Mouse (Mus musculus) cerebellum, postnatal 4 days (tissue): ENCODE results near the gene Meis2.

ENCODE experiments used
- DNase-seq, 2 experiments: peaks; one replicate each; pipeline ENCODE4 v3.0.0; 2022; ENCODE audit warnings: low spot score in 2 of 2, mixed read lengths in 1 of 2

Meis2 gene

DNA sequence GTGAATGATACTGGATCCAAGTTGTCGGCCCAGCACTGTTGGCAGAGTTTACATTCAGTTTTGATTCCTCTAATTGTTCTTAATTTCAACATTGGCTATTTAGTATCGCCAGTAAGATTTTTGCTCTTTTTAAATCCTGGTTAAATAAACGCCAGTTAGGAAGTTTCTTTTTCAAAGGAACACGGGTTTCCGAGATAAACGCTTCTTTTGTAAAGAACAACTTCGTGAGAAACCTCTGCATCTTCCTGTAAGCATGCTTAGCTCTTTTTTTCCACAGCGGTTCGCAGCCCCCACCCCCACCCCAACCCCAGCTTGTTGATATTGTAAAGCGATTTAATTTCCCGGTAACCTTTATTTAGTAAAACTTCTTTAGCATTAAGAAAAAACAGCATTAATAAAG, 2.8 kb upstream of the Meis2 start:
- DNase-seq: no peak

GRCm38 (mm10) chr2:116067711-116068110, 2.1 kb upstream of the Meis2 start:
- no peak for DNase-seq

- DNase-seq: peak; percentile 38 to 40
Measured at GRCm38 (mm10) chr2:116067065-116067497, 1.4 kb upstream of the Meis2 start.

DNA sequence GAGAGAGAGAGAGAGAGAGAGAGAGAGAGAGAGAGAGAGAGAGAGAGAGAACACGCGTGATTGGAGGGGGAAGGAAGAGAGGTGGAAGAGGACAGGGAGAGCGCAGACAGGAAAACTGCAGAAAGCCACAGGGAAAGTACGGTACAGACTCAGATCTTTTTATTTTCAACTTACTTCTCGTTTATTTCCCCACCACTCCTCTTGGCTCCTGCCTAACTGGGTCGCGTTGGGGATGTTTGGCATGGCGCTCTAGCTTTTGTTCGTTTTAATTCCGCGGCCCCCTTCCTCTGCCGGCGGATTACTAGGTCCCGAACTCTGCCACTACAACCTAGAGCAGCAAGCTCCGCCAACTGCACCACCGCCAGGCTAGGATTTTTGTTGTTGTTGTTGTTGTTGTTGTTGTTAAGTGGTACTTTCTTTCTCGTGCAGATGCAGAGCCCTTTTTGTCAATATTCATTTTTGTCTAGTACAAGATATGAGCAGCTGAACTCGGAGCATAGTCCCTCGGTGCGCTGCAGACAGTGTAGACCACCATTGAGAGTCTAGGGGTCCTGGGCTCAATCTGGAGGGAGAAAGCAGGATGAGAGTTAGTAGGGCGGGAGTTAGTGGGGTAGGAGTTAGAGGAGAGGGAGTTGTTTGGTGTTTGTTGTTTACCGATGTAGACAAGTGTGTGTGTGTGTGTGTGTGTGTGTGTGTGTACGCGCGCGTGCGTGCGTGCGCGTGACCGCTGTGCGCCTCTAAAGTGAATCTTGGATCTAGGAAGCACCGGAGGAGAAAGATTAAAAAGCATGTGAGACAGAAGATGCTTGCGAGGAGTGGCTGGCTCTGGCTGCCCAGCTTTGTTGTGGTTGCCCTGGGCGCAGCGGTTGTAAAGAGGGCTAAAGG, 660 bp upstream of the Meis2 start:
- no peak for DNase-seq

DNA sequence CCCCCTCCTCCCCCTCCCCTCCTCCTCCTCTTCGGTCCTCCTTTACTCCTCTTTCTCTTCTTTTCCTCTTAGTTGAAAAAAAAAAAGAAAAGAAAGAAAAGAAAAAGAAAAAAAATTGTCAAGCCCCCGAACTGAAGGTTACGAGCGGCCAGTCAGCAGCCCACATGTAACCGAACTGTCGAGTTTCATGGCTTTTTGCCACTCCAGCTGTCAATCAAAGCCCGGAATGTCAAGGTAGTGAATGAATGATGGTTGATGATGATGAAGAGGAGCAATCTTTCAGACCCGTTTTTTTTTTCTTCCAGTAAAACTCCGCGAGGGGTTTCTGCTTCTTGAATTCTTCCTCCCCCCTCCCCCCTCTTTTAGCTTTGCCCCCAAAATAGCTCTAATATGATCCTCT, 582 bp downstream of the Meis2 start:
- DNase-seq: no peak

DNA sequence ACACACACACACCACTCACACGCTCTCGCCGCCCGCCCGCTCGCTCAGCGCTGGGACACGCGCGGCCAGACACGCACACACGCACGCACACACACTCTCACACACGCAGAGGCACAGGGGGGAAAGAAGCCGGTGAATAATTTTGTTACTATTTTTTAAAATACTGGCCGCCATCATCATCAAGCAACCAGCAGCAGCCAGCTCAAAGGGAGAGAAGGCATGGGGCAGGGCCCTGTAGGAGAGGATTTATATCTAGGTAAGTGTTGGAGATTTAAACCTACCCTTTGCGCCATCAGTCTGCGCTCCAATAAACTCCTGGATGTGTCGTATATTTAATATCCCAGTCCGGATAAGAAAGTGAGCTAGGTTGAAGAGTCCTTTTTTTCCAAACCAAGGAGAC, 1.1 kb downstream of the Meis2 start:
- no peak for DNase-seq

- peak in 1 of 2 experiments; percentile 34 for DNase-seq
Measured at GRCm38 (mm10) chr2:116063819-116064293, 1.8 kb downstream of the Meis2 start.

DNA sequence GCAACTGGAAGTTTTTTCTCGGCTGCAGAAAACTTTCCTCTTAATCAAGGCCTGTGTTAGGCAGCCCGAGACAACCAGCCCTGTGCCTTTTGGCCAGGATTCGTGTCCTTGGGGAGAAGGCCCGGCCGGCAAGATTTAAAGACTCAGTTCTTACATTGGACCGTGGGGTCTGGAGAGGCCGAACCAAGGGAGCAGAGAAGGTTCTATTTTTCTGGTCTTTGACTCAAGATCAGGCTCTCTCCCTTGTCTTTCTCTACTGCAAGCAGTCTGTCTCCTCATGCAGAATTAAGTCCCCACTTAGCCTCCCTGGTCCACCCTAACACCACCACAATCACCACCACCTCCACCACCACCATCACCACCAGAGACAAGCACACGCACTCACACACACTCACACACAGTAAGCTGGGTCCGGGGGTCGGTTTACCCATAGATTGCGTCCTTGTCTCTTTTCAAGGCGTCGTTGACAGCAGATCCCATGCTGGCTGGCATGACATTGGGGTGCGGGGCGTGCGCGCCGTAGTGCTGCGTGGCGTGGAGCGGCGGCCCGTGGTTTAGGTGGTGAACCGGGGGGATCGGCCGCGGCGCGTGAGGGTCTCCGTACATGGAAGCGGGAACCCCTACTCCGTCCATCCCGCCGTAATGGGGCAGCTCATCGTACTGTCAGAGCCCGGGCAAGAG, 2.7 kb downstream of the Meis2 start:
- DNase-seq: no peak

DNA sequence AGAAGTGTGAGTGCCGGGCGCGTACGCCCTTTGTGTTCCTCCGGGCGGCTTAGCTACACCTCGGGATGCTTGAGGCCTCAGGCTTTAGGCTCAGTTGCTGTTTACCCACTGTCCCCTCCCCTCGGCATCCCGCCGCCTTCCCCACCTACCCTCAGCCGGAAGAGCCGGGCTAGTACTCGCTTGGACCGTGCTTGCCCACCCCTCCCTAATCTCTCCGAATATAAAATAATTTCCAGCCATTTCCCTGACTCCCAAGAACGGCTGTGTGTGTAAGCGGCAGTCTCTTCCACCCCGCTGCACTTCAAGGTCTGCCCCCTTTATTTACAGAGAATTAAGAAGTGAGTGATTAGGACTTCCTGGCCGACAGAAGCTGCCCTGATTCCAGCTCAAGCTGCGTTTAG, 3.4 kb downstream of the Meis2 start:
- no peak for DNase-seq

DNA sequence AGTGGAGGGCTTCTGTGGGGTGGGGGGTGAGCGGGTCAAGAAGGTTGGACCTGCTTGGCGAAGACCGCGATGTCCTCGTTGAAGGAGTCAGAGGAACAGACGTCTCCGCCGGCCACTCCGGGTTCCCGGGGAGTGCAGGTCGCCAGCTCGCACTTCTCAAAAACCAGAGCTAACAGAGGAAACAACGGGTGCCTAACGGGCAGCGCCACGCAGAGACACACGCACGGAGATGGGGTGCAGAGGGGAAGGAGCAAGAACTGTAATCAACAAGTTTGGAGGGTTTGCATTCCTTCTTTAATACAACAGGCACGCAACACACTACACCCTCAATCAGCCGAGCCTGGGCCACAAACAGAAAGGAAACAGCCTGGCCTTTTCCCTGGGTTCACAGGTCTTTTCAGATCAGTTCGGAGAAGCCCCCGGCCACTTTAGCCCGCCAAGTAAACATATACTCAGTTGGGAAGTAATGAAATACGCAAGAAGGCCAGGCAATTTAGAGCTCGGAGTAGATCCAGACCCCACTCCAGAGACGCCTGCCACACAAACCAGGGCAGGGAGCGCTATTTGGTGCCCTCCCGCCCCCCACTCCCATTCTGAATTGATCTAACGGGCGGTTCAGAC, 4.1 kb downstream of the Meis2 start:
- no peak for DNase-seq

GRCm38 (mm10) chr2:116060701-116061400, 4.8 kb downstream of the Meis2 start:
- no peak for DNase-seq

- no peak for DNase-seq
Measured at GRCm38 (mm10) chr2:116060210-116060609, 5.4 kb downstream of the Meis2 start.

GRCm38 (mm10) chr2:116059661-116060060, 6.0 kb downstream of the Meis2 start:
- no peak for DNase-seq

DNA sequence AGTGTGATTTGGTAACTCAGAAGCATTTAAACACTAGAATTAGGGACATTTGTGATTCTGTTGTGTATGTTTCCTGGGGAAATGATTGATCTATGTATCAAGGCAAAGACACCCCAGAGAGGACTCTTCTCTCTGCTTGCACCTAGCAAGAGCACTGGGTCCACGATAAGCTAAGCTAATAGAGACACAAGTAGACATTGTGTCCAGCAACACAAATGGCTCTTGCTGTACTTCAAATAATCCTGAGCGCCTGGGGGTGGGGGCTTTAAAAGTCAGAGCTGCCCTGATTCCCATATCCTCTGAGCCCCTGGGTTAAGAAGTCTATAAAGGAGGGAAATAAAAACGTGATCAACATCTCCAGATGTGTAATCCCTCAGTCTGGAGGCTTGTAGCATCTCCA, 6.6 kb downstream of the Meis2 start:
- no peak for DNase-seq

GRCm38 (mm10) chr2:116058511-116058910, 7.1 kb downstream of the Meis2 start:
- no peak for DNase-seq

GRCm38 (mm10) chr2:116056826-116057225, 8.8 kb downstream of the Meis2 start:
- DNase-seq: no peak

- no peak for DNase-seq
Measured at GRCm38 (mm10) chr2:116055686-116056620, 9.7 kb downstream of the Meis2 start.

DNA sequence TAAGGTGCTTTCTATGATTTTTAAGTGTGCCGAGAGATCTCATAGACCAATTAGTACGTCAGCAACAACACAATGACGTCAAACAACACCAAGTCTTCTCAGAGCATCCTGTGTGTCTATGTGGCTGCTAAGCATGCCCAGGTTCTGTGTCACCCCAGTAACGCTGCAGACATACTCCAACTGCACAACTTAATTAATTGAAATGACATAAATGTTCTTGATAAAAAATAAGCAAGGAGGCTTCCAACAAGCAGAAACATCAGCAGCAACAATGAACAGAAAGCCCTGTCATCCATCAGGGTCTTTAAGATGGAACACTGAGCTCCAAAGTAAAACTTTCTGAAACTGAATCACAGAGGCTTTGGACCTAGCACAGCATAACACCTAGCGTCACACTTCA, 11.7 kb downstream of the Meis2 start:
- no peak for DNase-seq

DNA sequence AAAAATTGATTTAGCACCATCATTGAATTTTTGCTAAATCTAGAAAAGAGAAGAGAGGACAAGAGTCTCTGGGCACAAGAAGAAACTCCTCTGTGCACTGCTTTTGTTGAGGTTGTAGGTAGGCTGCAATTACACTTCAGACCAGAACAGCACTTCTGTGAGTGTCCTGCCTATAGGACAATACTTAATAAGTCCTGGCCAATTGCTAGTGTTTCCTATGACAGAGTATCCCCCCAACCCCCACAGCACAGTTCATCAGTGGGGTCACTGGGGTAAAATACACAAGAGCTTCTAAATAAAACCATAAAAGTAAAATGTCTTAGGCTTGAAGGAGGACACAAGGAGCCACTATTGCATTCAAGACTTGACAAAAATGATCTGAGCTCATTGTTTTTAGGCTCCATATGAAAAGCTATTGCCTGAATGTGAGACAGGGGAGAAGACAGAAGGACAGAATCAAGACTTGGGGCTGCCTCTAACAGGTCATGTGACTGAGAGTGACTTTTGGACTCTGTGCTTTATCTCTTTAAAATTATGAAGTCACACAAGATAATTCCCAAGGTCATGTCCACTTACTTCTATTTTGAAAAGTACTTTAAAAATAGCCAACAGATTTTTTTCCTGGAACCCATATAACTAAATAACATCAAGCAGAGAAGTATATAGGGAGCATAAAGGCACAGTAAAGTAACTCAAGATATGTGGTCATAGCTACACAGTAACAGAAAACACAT, 12.8 kb downstream of the Meis2 start:
- no peak for DNase-seq
